Mouse (Mus musculus) heart, postnatal 0 days (tissue): ENCODE results near the gene Fgfr2.

Experiments
- CTCF ChIP-seq: IDR thresholded peaks from 2 replicates; pipeline ENCODE4 v1.5.1; 2016; ENCODE audit warnings: antibody characterized with exemption, control low read depth, low read depth
- EP300 ChIP-seq: IDR thresholded peaks from 2 replicates; pipeline ENCODE4 v1.6.1; 2016; ENCODE audit warnings: antibody characterized with exemption, low read depth

GRCm38 (mm10) chr7:132425364-132425999 lies 697.7 kb downstream of the Fgfr2 start:
- no peak for TF ChIP-seq CTCF
- TF ChIP-seq EP300: no peak
